Mouse (Mus musculus): ENCODE measurements around the gene Mthfsd. TPM values are rescaled to one million over a fixed set of nuclear protein-coding genes. Genes with fewer than 3 reads are reported as not detected.
A peak's percentile ranks its signal among the peaks of the same experiment; 100 is the strongest.
"Not testable (repeated sequence)": the region's sequence is repeated elsewhere in the genome, so short reads cannot be mapped to it uniquely, and the experiment has no call there.

Mthfsd gene
- 35.5 and 38.9 TPM in 2 replicates for polyA plus RNA-seq (2011; ENCODE audit: insufficient read depth, insufficient read length, low read depth, missing spikeins)

GRCm38 (mm10) chr8:121107668-121108656, at the start of gene Mthfsd:
Gene Mthfsd (minus strand): TSS chr8:121108392.
- Histone ChIP-seq H3K4me3 (ENCODE audit: low read depth, low read length) (peak within 1 kb of the TSS; percentile 88), H3K4me1 (ENCODE audit: control insufficient read depth, insufficient read depth, low read length) (no peaks in the 10 kb centered on the region), H3K9ac (ENCODE audit: low read depth, poor library complexity, severe bottlenecking) (peak within 1 kb of the TSS; percentile 69), H3K36me3 (ENCODE audit: control insufficient read depth, insufficient read depth, low read length, poor library complexity, severe bottlenecking) (no peaks in the 10 kb centered on the region), H3K27ac (ENCODE audit: insufficient read depth, low read length) (no peak within 1 kb of the TSS), H3K27me3 (ENCODE audit: control insufficient read depth, insufficient read depth, low read length, poor library complexity, severe bottlenecking) (no peaks in the 10 kb centered on the region), H3K9me3 (replicated peaks; ENCODE audit: control insufficient read depth, insufficient read depth, low read length, poor library complexity, severe bottlenecking) (no peaks in the 10 kb centered on the region)
- TF ChIP-seq POLR2A (IDR thresholded peaks at IDR 0.05; ENCODE audit: insufficient read depth, low read length) = peak; percentile 89
- TF ChIP-seq CTCF (IDR thresholded peaks at IDR 0.05; ENCODE audit: low read depth, low read length) = no peak

- Histone ChIP-seq H3K27me3 (ENCODE audit: control insufficient read depth, insufficient read depth, low read length, poor library complexity, severe bottlenecking) (no peaks in the 10 kb centered on the region), H3K4me3 (ENCODE audit: low read depth, low read length) (no peak overlapping the region), H3K36me3 (ENCODE audit: control insufficient read depth, insufficient read depth, low read length, poor library complexity, severe bottlenecking) (no peaks in the 10 kb centered on the region), H3K27ac (ENCODE audit: insufficient read depth, low read length) (no peak overlapping the region), H3K9me3 (replicated peaks; ENCODE audit: control insufficient read depth, insufficient read depth, low read length, poor library complexity, severe bottlenecking) (no peaks in the 10 kb centered on the region), H3K4me1 (ENCODE audit: control insufficient read depth, insufficient read depth, low read length) (no peaks in the 10 kb centered on the region), H3K9ac (ENCODE audit: low read depth, poor library complexity, severe bottlenecking) (no peak overlapping the region)
- TF ChIP-seq EP300 (IDR thresholded peaks at IDR 0.05; ENCODE audit: insufficient read depth, low read depth, low read length) (no peak), CTCF (IDR thresholded peaks at IDR 0.05; ENCODE audit: low read depth, low read length) (no peak), POLR2A (IDR thresholded peaks at IDR 0.05; ENCODE audit: insufficient read depth, low read length) (no peak)
These were observed 48.8 kb upstream of the Mthfsd start for GRCm38 (mm10) chr8:121156990-121157491.

- H3K4me3 ChIP-seq (ENCODE audit: low read depth, low read length) = no peak overlapping the region
- TF ChIP-seq POLR2A (IDR thresholded peaks at IDR 0.05; ENCODE audit: insufficient read depth, low read length) = no peak
- no peak for TF ChIP-seq EP300 (IDR thresholded peaks at IDR 0.05; ENCODE audit: insufficient read depth, low read depth, low read length)
- TF ChIP-seq CTCF (IDR thresholded peaks at IDR 0.05; ENCODE audit: low read depth, low read length) = no peak
- no peak overlapping the region for H3K9ac ChIP-seq (ENCODE audit: low read depth, poor library complexity, severe bottlenecking)
- no peaks in the 10 kb centered on the region for H3K4me1 ChIP-seq (ENCODE audit: control insufficient read depth, insufficient read depth, low read length)
- no peak overlapping the region for H3K27ac ChIP-seq (ENCODE audit: insufficient read depth, low read length)
- no peaks in the 10 kb centered on the region for H3K27me3 ChIP-seq (ENCODE audit: control insufficient read depth, insufficient read depth, low read length, poor library complexity, severe bottlenecking)
- no peaks in the 10 kb centered on the region for H3K36me3 ChIP-seq (ENCODE audit: control insufficient read depth, insufficient read depth, low read length, poor library complexity, severe bottlenecking)
- no peaks in the 10 kb centered on the region for H3K9me3 ChIP-seq (replicated peaks; ENCODE audit: control insufficient read depth, insufficient read depth, low read length, poor library complexity, severe bottlenecking)
These were observed 44.2 kb upstream of the Mthfsd start for GRCm38 (mm10) chr8:121152394-121152793.

GRCm38 (mm10) chr8:121148573-121149083, 40.4 kb upstream of the Mthfsd start:
- no peak overlapping the region for H3K27ac ChIP-seq (ENCODE audit: insufficient read depth, low read length)
- H3K36me3 ChIP-seq (ENCODE audit: control insufficient read depth, insufficient read depth, low read length, poor library complexity, severe bottlenecking) = no peaks in the 10 kb centered on the region
- TF ChIP-seq EP300 (IDR thresholded peaks at IDR 0.05; ENCODE audit: insufficient read depth, low read depth, low read length) (no peak), POLR2A (IDR thresholded peaks at IDR 0.05; ENCODE audit: insufficient read depth, low read length) (no peak), CTCF (IDR thresholded peaks at IDR 0.05; ENCODE audit: low read depth, low read length) (no peak)
- H3K4me1 ChIP-seq (ENCODE audit: control insufficient read depth, insufficient read depth, low read length) = no peaks in the 10 kb centered on the region
- no peak overlapping the region for H3K9ac ChIP-seq (ENCODE audit: low read depth, poor library complexity, severe bottlenecking)
- no peaks in the 10 kb centered on the region for H3K27me3 ChIP-seq (ENCODE audit: control insufficient read depth, insufficient read depth, low read length, poor library complexity, severe bottlenecking)
- no peaks in the 10 kb centered on the region for H3K9me3 ChIP-seq (replicated peaks; ENCODE audit: control insufficient read depth, insufficient read depth, low read length, poor library complexity, severe bottlenecking)
- H3K4me3 ChIP-seq (ENCODE audit: low read depth, low read length) = no peak overlapping the region

GRCm38 (mm10) chr8:121145457-121146134, 37.4 kb upstream of the Mthfsd start:
- H3K4me3 ChIP-seq (ENCODE audit: low read depth, low read length); H3K9me3 ChIP-seq (replicated peaks; ENCODE audit: control insufficient read depth, insufficient read depth, low read length, poor library complexity, severe bottlenecking); H3K36me3 ChIP-seq (ENCODE audit: control insufficient read depth, insufficient read depth, low read length, poor library complexity, severe bottlenecking); H3K9ac ChIP-seq (ENCODE audit: low read depth, poor library complexity, severe bottlenecking); H3K27ac ChIP-seq (ENCODE audit: insufficient read depth, low read length); H3K27me3 ChIP-seq (ENCODE audit: control insufficient read depth, insufficient read depth, low read length, poor library complexity, severe bottlenecking); H3K4me1 ChIP-seq (ENCODE audit: control insufficient read depth, insufficient read depth, low read length): not testable (repeated sequence)
